27 mouse cellular contexts compared by ENCODE assay signal in the genomic region with DNA sequence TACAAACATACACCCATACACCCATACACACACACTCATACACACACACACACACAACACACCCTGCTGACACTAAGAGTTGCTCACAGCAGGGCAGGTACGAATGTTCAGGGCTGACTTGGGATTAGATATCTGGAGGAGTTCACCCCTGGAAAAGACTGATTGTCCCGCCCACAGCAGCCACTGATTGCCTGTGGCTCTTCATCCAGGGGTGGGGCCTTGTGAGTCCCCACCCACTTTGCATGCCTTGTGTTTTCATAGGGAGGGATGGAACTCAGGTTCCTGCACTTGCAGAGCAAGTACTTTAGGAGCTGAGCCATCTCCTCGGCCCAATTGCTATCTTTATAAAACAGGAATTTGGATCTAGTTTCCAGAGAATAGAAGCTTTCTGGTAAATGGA. TPM values are rescaled to one million over a fixed set of nuclear protein-coding genes. Genes with fewer than 3 reads are reported as not detected.
DNase-seq lines count a peak whose midpoint lies in the region; ATAC-seq and TF ChIP-seq lines count a peak whose summit lies in the region.
"Had no signal": no experiment of that assay in that cellular context is flagged by ENCODE, and none has a peak within 500 bp of the region (broad histone marks: within the 10 kb centered on the region; RNA-seq: fewer than 3 reads in every experiment).

No protein-coding gene starts in this region.

- no peak overlapping the region for H3K4me3 ChIP-seq in lung, embryonic 15.5 days
- H3K4me3 ChIP-seq in lung, adult 2 months (replicated peaks; ENCODE audit: extremely low read depth, low read depth, low read length): no peak overlapping the region
- no peak overlapping the region for H3K4me3 ChIP-seq in stomach, embryonic 16.5 days (replicated peaks; ENCODE audit: low read length)
- no peak overlapping the region for H3K4me3 ChIP-seq in kidney, adult 2 months (ENCODE audit: insufficient read depth, low read depth, low read length)
- H3K4me3 ChIP-seq: embryonic facial prominence, embryonic 10.5 days; embryonic facial prominence, embryonic 13.5 days; erythroblast, embryonic 14.5 days; forebrain, embryonic 10.5 days; forebrain, embryonic 13.5 days; heart, adult 2 months; heart, embryonic 10.5 days; heart, embryonic 13.5 days had no signal

- H3K27ac ChIP-seq in lung, embryonic 15.5 days: no peak overlapping the region
- peak overlapping the region; percentile 44; the same call in 1 of the 2 replicates for H3K27ac ChIP-seq in stomach, embryonic 16.5 days (ENCODE audit: low read length)
- H3K27ac ChIP-seq in kidney, adult 2 months (ENCODE audit: insufficient read depth, low read depth, low read length): no peak overlapping the region
- H3K27ac ChIP-seq: embryonic facial prominence, embryonic 10.5 days; embryonic facial prominence, embryonic 13.5 days; forebrain, embryonic 10.5 days; forebrain, embryonic 13.5 days; heart, adult 2 months; heart, embryonic 10.5 days; heart, embryonic 13.5 days; hindbrain, embryonic 14.5 days had no signal

- no peak for DNase-seq in lung, adult 2 months
- peak; percentile 88 for DNase-seq in ZHBTc4 (ENCODE audit: low read depth, low spot score)
- no peak for DNase-seq in thymus, postnatal 10 days (ENCODE audit: low spot score in 2 of 2)
- no peak for DNase-seq in kidney, adult 2 months
- DNase-seq: adrenal gland, adult 2 months; adrenal gland, postnatal 14 days; cerebellum, adult 11 months; cerebellum, adult 2 months; cerebellum, adult 9-11 months; cerebellum, postnatal 36 days; embryo, embryonic 11 days; gastrocnemius, postnatal 10 days; heart, adult 2 months; heart, postnatal 14 days; heart, postnatal 4 days had no signal

- no peaks in the 10 kb centered on the region for H3K27me3 ChIP-seq in lung, embryonic 15.5 days
- no peaks in the 10 kb centered on the region for H3K27me3 ChIP-seq in stomach, embryonic 16.5 days (ENCODE audit: control insufficient read depth, insufficient read depth, low read length)
- no peaks in the 10 kb centered on the region for H3K27me3 ChIP-seq in kidney, adult 2 months (replicated peaks; ENCODE audit: control insufficient read depth, insufficient read depth, low read length)
- H3K27me3 ChIP-seq: embryonic facial prominence, embryonic 13.5 days; forebrain, embryonic 13.5 days; heart, embryonic 13.5 days had no signal

- no peaks in the 10 kb centered on the region for H3K36me3 ChIP-seq in lung, embryonic 15.5 days
- no peaks in the 10 kb centered on the region for H3K36me3 ChIP-seq in stomach, embryonic 16.5 days (ENCODE audit: control insufficient read depth, insufficient read depth, low read length)
- no peaks in the 10 kb centered on the region for H3K36me3 ChIP-seq in kidney, adult 2 months (ENCODE audit: control insufficient read depth, insufficient read depth, low read length)
- H3K36me3 ChIP-seq: embryonic facial prominence, embryonic 10.5 days; embryonic facial prominence, embryonic 13.5 days; forebrain, embryonic 10.5 days; heart, embryonic 10.5 days; heart, embryonic 13.5 days had no signal

- no peak overlapping the region for H3K4me2 ChIP-seq in lung, embryonic 15.5 days
- H3K4me2 ChIP-seq in stomach, embryonic 16.5 days (ENCODE audit: low read depth, low read length): no peak overlapping the region
- H3K4me2 ChIP-seq: embryonic facial prominence, embryonic 13.5 days; forebrain, embryonic 13.5 days; heart, embryonic 13.5 days; hindbrain, embryonic 14.5 days had no signal

- TF ChIP-seq CTCF in lung, adult 2 months (IDR thresholded peaks at IDR 0.05; ENCODE audit: insufficient read depth, low read length): no peak
- TF ChIP-seq CTCF in kidney, adult 2 months (conservative IDR thresholded peaks at IDR 0.05; ENCODE audit: insufficient read depth, insufficient read length, low read depth, low read length): no peak

- H3K9ac ChIP-seq in lung, embryonic 15.5 days: no peak overlapping the region
- no peak overlapping the region for H3K9ac ChIP-seq in stomach, embryonic 16.5 days (ENCODE audit: low read length)
- H3K9ac ChIP-seq: embryonic facial prominence, embryonic 13.5 days; forebrain, embryonic 13.5 days; heart, embryonic 13.5 days; hindbrain, embryonic 14.5 days had no signal

- H3K9me3 ChIP-seq in lung, embryonic 15.5 days: no peaks in the 10 kb centered on the region
- H3K9me3 ChIP-seq in stomach, embryonic 16.5 days (replicated peaks; ENCODE audit: control insufficient read depth, low read length): no peaks in the 10 kb centered on the region
- H3K9me3 ChIP-seq: embryonic facial prominence, embryonic 10.5 days; embryonic facial prominence, embryonic 13.5 days; forebrain, embryonic 13.5 days; heart, embryonic 10.5 days had no signal

- H3K4me1 ChIP-seq in lung, embryonic 15.5 days: no peaks in the 10 kb centered on the region
- H3K4me1 ChIP-seq in lung, adult 2 months (ENCODE audit: control insufficient read depth, insufficient read depth, low read length): no peaks in the 10 kb centered on the region
- H3K4me1 ChIP-seq in stomach, embryonic 16.5 days (ENCODE audit: control insufficient read depth, insufficient read depth, low read length): no peaks in the 10 kb centered on the region
- H3K4me1 ChIP-seq in kidney, adult 2 months (ENCODE audit: control insufficient read depth, insufficient read depth, low read length): no peaks in the 10 kb centered on the region
- H3K4me1 ChIP-seq: embryonic facial prominence, embryonic 10.5 days; embryonic facial prominence, embryonic 13.5 days; forebrain, embryonic 10.5 days; heart, embryonic 13.5 days had no signal

- 61% methylated on average over 3 of the region's 3 CpGs for WGBS in lung, embryonic 15.5 days
- 72% methylated on average over 3 of the region's 3 CpGs for WGBS in lung, adult 2 months
- 76% methylated on average over 3 of the region's 3 CpGs for WGBS in stomach, embryonic 16.5 days
- 77% methylated on average over 3 of the region's 3 CpGs for WGBS in kidney, adult 2 months

- no peak for TF ChIP-seq POLR2A in lung, adult 2 months (IDR thresholded peaks at IDR 0.05; ENCODE audit: borderline replicate concordance, extremely low read depth, low read depth, low read length)
- no peak for TF ChIP-seq POLR2A in kidney, adult 2 months (IDR thresholded peaks at IDR 0.05; ENCODE audit: low read depth, low read length)

- peak; percentile 21; the same call in 1 of the 2 replicates for ATAC-seq in lung, embryonic 15.5 days (ENCODE audit: borderline replicate concordance, extremely low read depth, low FRiP score, low TSS enrichment)
- peak; percentile 27; the same call in 1 of the 2 replicates for ATAC-seq in stomach, embryonic 16.5 days (ENCODE audit: insufficient read depth, low FRiP score)
- ATAC-seq: CD4-positive, CD25-positive, alpha-beta regulatory T cell, adult 4 months; forebrain, embryonic 13.5 days; forebrain, embryonic 16.5 days had no signal

RNA-seq across cellular contexts. Expression of a gene that starts 33.4 kb away (rescaled TPM):
- 1.7 TPM in 2 replicates for polyA plus RNA-seq in lung, embryonic 15.5 days (2015; fragmentation: Nextera tagmentation; extraction: Ambion mirVana)
- polyA plus RNA-seq in lung, adult 2 months (2012; rRNA removed): 6.9 and 7.9 TPM in 2 replicates
- polyA plus RNA-seq in stomach, embryonic 16.5 days (2015; fragmentation: Nextera tagmentation; extraction: Ambion mirVana): 5.3 and 5.8 TPM in 2 replicates
- polyA plus RNA-seq in kidney, adult 2 months (2012; rRNA removed): 0.18 and 0.28 TPM in 2 replicates
- polyA plus RNA-seq: erythroblast, embryonic 14.5 days had no signal
